Mouse (Mus musculus) ES-Bruce4 (cell line): Measurements from ENCODE around the gene Gm9999.
"Not testable (repeated sequence)": the region's sequence is repeated elsewhere in the genome, so short reads cannot be mapped to it uniquely, and the experiment has no call there.

ENCODE experiments used
- CTCF ChIP-seq: IDR thresholded peaks from one replicate; pipeline ENCODE4 v1.8.1; 2011; ENCODE audit warnings: low read depth, low read length
- EP300 ChIP-seq: IDR thresholded peaks from 2 replicates; pipeline ENCODE4 v1.6.1; 2011; ENCODE audit warnings: low read depth, low read length; ENCODE audit not compliant: insufficient read depth

DNA sequence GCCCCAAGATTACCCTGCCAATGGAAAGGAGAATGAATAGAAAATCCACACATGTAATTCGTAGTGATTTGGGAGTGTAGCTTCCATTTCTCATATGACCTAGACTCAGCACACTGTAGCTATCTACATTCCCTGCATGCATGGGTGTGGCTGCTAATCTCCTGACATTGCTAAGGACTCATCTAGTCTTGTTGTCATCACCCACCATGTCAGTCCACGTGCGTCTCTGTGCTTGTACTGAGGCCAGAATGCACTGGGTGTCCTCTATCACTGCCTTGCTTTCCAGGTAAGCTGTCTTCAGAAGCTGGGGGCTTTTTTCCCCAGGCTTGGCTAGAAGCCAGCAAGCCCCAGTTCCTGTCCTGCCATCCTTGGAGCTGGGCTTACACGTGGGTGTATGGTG lies 6.0 kb downstream of the Gm9999 start:
- not testable (repeated sequence) for TF ChIP-seq CTCF, EP300
